Mouse (Mus musculus): Measurements from ENCODE around the gene Zfp629. TPM values are rescaled to one million over a fixed set of nuclear protein-coding genes. Genes with fewer than 3 reads are reported as not detected.
"Not testable (repeated sequence)": the region's sequence is repeated elsewhere in the genome, so short reads cannot be mapped to it uniquely, and the experiment has no call there.

Gene Zfp629
- polyA plus RNA-seq, 1 experiment from 2014 or later = 3.8 TPM

DNA sequence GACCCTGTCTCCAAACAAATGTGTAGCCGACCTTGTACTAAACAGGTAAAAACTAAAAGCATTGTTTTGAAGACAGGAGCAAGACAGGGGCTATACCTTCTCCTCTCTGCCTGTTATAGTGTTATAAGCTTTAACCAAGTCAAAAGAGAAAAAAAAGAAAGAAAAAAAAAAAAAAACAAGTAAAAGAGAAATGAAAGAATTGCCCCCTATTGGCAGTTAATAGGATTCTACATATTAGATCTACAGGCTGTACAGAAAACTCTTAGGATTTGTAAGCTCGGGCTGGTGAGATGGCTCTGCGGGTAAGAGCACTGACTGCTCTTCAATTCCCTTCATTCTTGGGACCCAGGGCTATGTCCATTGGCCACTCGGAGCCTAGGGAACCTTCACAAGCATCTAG, 26.7 kb upstream of the Zfp629 start:
- Histone ChIP-seq H3K9ac (ENCODE audit: low read depth, low read length) (no peak overlapping the region), H3K4me1 (replicated peaks; ENCODE audit: control insufficient read depth, insufficient read depth, low read length) (no peaks in the 10 kb centered on the region), H3K4me3 (ENCODE audit: low read depth, low read length) (no peak overlapping the region), H3K27me3 (replicated peaks; ENCODE audit: control insufficient read depth, insufficient read depth, low read length) (no peaks in the 10 kb centered on the region), H3K27ac (ENCODE audit: low read depth, low read length) (no peak overlapping the region), H3K9me3 (ENCODE audit: control insufficient read depth) (no peaks in the 10 kb centered on the region), H3K4me2 (replicated peaks; ENCODE audit: low read depth) (no peak overlapping the region), H3K36me3 (ENCODE audit: control insufficient read depth, insufficient read depth) (no peaks in the 10 kb centered on the region)
- no peak for ATAC-seq
- WGBS = 56% methylated on average over 4 of the region's 4 CpGs
- no peak for TF ChIP-seq CTCF (IDR thresholded peaks at IDR 0.05; ENCODE audit: low read depth)

- H3K4me1 ChIP-seq (replicated peaks; ENCODE audit: control insufficient read depth, insufficient read depth, low read length) = no peaks in the 10 kb centered on the region
- TF ChIP-seq CTCF (IDR thresholded peaks at IDR 0.05; ENCODE audit: low read depth) = no peak
- no peak overlapping the region for H3K9ac ChIP-seq (ENCODE audit: low read depth, low read length)
- H3K9me3 ChIP-seq (ENCODE audit: control insufficient read depth) = no peaks in the 10 kb centered on the region
- H3K4me3 ChIP-seq (ENCODE audit: low read depth, low read length) = no peak overlapping the region
- no peak overlapping the region for H3K4me2 ChIP-seq (replicated peaks; ENCODE audit: low read depth)
- H3K36me3 ChIP-seq (ENCODE audit: control insufficient read depth, insufficient read depth) = no peaks in the 10 kb centered on the region
- H3K27ac ChIP-seq (ENCODE audit: low read depth, low read length) = no peak overlapping the region
- no peak for ATAC-seq
- WGBS = 37% methylated on average over 4 of the region's 4 CpGs
- no peaks in the 10 kb centered on the region for H3K27me3 ChIP-seq (replicated peaks; ENCODE audit: control insufficient read depth, insufficient read depth, low read length)
These were observed 25.7 kb upstream of the Zfp629 start for GRCm38 (mm10) chr7:127641260-127641659.

- H3K4me1 ChIP-seq (replicated peaks; ENCODE audit: control insufficient read depth, insufficient read depth, low read length) = no peaks in the 10 kb centered on the region
- peak; percentile 67 for ATAC-seq
- WGBS = under 1% methylated on average over 27 of the region's 27 CpGs
These were observed 21.4 kb upstream of the Zfp629 start for GRCm38 (mm10) chr7:127636963-127637362.

DNA sequence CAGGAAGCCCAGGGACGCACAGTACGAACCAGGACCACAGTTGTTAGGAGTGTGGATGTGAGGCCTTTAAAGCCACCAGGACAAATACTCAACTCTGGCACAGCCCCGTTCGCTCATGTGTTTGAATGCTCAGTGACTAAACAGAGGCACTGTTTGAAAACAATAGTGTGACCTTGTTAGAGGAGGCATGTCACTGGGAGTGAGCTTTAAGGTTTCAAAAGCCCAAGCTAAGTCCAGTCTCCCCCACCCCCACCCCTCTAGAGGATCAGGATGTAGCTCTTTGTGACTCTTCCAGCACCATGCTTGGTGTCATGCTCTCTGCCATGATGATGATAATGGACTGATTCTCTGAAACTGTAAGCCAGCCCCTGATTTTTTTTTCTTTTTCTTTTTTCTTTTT, 15.8 kb upstream of the Zfp629 start:
- H3K27me3 ChIP-seq (replicated peaks; ENCODE audit: control insufficient read depth, insufficient read depth, low read length) = no peaks in the 10 kb centered on the region
- WGBS = 73% methylated on average over 4 of the region's 4 CpGs
- H3K4me1 ChIP-seq (replicated peaks; ENCODE audit: control insufficient read depth, insufficient read depth, low read length) = no peaks in the 10 kb centered on the region
- no peaks in the 10 kb centered on the region for H3K9me3 ChIP-seq (ENCODE audit: control insufficient read depth)
- no peak overlapping the region for H3K9ac ChIP-seq (ENCODE audit: low read depth, low read length)
- no peak for TF ChIP-seq CTCF (IDR thresholded peaks at IDR 0.05; ENCODE audit: low read depth)
- no peak for ATAC-seq
- H3K36me3 ChIP-seq (ENCODE audit: control insufficient read depth, insufficient read depth) = no peaks in the 10 kb centered on the region
- no peak overlapping the region for H3K4me2 ChIP-seq (replicated peaks; ENCODE audit: low read depth)
- no peak overlapping the region for H3K27ac ChIP-seq (ENCODE audit: low read depth, low read length)
- H3K4me3 ChIP-seq (ENCODE audit: low read depth, low read length) = no peak overlapping the region

More at GRCm38 (mm10) chr7:127636963-127637362, 21.4 kb upstream of the Zfp629 start:
- H3K9ac ChIP-seq (ENCODE audit: low read depth, low read length) = peak overlapping the region; percentile 47
- no peaks in the 10 kb centered on the region for H3K9me3 ChIP-seq (ENCODE audit: control insufficient read depth)
- peak overlapping the region; percentile 54 for H3K4me3 ChIP-seq (ENCODE audit: low read depth, low read length)
- TF ChIP-seq CTCF (IDR thresholded peaks at IDR 0.05; ENCODE audit: low read depth) = no peak
- peak overlapping the region; percentile 87 for H3K4me2 ChIP-seq (replicated peaks; ENCODE audit: low read depth)
- no peaks in the 10 kb centered on the region for H3K27me3 ChIP-seq (replicated peaks; ENCODE audit: control insufficient read depth, insufficient read depth, low read length)
- no peaks in the 10 kb centered on the region for H3K36me3 ChIP-seq (ENCODE audit: control insufficient read depth, insufficient read depth)
- H3K27ac ChIP-seq (ENCODE audit: low read depth, low read length) = no peak overlapping the region

- no peak for ATAC-seq
- Histone ChIP-seq H3K9ac (ENCODE audit: low read depth, low read length) (no peak overlapping the region), H3K4me3 (ENCODE audit: low read depth, low read length) (no peak overlapping the region), H3K4me1 (replicated peaks; ENCODE audit: control insufficient read depth, insufficient read depth, low read length) (no peaks in the 10 kb centered on the region), H3K27ac (ENCODE audit: low read depth, low read length) (no peak overlapping the region), H3K27me3 (replicated peaks; ENCODE audit: control insufficient read depth, insufficient read depth, low read length) (no peaks in the 10 kb centered on the region), H3K4me2 (replicated peaks; ENCODE audit: low read depth) (no peak overlapping the region), H3K36me3 (ENCODE audit: control insufficient read depth, insufficient read depth) (no peaks in the 10 kb centered on the region), H3K9me3 (ENCODE audit: control insufficient read depth) (no peaks in the 10 kb centered on the region)
- no peak for TF ChIP-seq CTCF (IDR thresholded peaks at IDR 0.05; ENCODE audit: low read depth)
- 80% methylated on average over 5 of the region's 5 CpGs for WGBS
These were observed 13.0 kb upstream of the Zfp629 start for GRCm38 (mm10) chr7:127628646-127629045.

GRCm38 (mm10) chr7:127626471-127626870, 10.9 kb upstream of the Zfp629 start:
- ATAC-seq = no peak
- Histone ChIP-seq H3K36me3 (ENCODE audit: control insufficient read depth, insufficient read depth) (no peaks in the 10 kb centered on the region), H3K9ac (ENCODE audit: low read depth, low read length) (no peak overlapping the region), H3K4me2 (replicated peaks; ENCODE audit: low read depth) (no peak overlapping the region), H3K4me1 (replicated peaks; ENCODE audit: control insufficient read depth, insufficient read depth, low read length) (no peaks in the 10 kb centered on the region), H3K9me3 (ENCODE audit: control insufficient read depth) (no peaks in the 10 kb centered on the region), H3K27me3 (replicated peaks; ENCODE audit: control insufficient read depth, insufficient read depth, low read length) (no peaks in the 10 kb centered on the region), H3K27ac (ENCODE audit: low read depth, low read length) (no peak overlapping the region), H3K4me3 (ENCODE audit: low read depth, low read length) (no peak overlapping the region)
- no peak for TF ChIP-seq CTCF (IDR thresholded peaks at IDR 0.05; ENCODE audit: low read depth)
- WGBS = 89% methylated on average over 4 of the region's 4 CpGs

GRCm38 (mm10) chr7:127626039-127626438, 10.4 kb upstream of the Zfp629 start:
- Histone ChIP-seq H3K4me2 (replicated peaks; ENCODE audit: low read depth) (no peak overlapping the region), H3K4me3 (ENCODE audit: low read depth, low read length) (no peak overlapping the region), H3K27ac (ENCODE audit: low read depth, low read length) (no peak overlapping the region), H3K27me3 (replicated peaks; ENCODE audit: control insufficient read depth, insufficient read depth, low read length) (no peaks in the 10 kb centered on the region), H3K36me3 (ENCODE audit: control insufficient read depth, insufficient read depth) (no peaks in the 10 kb centered on the region), H3K9ac (ENCODE audit: low read depth, low read length) (no peak overlapping the region), H3K4me1 (replicated peaks; ENCODE audit: control insufficient read depth, insufficient read depth, low read length) (no peaks in the 10 kb centered on the region), H3K9me3 (ENCODE audit: control insufficient read depth) (no peaks in the 10 kb centered on the region)
- no peak for TF ChIP-seq CTCF (IDR thresholded peaks at IDR 0.05; ENCODE audit: low read depth)
- 95% methylated on average over 7 of the region's 7 CpGs for WGBS
- no peak for ATAC-seq

GRCm38 (mm10) chr7:127618402-127618801, 2.8 kb upstream of the Zfp629 start:
- not testable (repeated sequence) for H3K4me3 ChIP-seq (ENCODE audit: low read depth, low read length); H3K9ac ChIP-seq (ENCODE audit: low read depth, low read length); H3K9me3 ChIP-seq (ENCODE audit: control insufficient read depth); ATAC-seq; H3K36me3 ChIP-seq (ENCODE audit: control insufficient read depth, insufficient read depth); H3K4me1 ChIP-seq (replicated peaks; ENCODE audit: control insufficient read depth, insufficient read depth, low read length); H3K27me3 ChIP-seq (replicated peaks; ENCODE audit: control insufficient read depth, insufficient read depth, low read length); H3K4me2 ChIP-seq (replicated peaks; ENCODE audit: low read depth); H3K27ac ChIP-seq (ENCODE audit: low read depth, low read length)
- 90% methylated on average over 7 of the region's 8 CpGs for WGBS
